Mouse (Mus musculus) cerebellum, adult 11-12 months (tissue): ENCODE measurements around the gene Tnxb.
A peak's percentile ranks its signal among the peaks of the same experiment; 100 is the strongest.

ENCODE experiments used
- DNase-seq: peaks from one replicate; pipeline ENCODE4 v3.0.0; 2022

Tnxb gene

DNA sequence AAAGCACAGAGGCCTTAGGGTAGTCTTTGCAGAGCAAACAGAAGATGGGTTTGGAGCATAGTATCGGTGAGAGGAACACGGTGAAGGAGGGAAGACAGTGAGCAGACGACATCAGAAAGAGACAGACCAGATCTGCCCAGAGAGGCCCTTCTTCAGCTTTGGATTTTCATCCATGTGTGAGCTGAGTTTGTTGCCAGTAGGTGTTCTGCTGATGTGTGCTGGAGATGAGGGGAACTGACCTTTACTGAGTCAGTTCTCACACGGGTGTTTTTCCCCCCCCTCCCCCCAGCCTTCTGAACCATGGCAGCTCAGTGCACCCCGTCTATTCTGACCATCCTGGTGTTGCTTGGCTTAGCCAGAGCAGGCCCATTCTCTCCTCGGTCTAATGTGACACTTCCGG is at the start of gene Tnxb:
TSS of gene Tnxb (plus strand) at position 301 of the 400 bp plus-strand sequence.
- no peak for DNase-seq

DNA sequence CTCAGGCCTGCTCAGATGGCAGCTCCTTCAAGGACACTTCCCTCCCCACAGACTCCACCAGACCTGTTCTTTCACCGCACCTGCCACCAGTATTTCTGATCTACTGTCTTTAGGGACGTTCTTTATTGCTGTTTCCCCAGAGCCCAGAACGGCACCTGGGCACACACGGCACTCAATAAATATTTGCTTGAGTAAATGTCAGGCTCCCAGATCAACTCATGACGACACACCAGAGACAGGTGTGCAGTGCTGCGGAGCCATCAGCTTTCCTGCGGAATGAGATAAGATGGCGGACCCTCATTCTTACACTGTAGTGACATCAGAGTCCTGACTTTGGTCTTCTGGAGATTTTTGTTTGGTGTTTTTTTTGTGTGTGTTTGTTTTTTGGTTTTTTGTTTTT is 49.3 kb upstream of the Tnxb start:
- DNase-seq = no peak

DNA sequence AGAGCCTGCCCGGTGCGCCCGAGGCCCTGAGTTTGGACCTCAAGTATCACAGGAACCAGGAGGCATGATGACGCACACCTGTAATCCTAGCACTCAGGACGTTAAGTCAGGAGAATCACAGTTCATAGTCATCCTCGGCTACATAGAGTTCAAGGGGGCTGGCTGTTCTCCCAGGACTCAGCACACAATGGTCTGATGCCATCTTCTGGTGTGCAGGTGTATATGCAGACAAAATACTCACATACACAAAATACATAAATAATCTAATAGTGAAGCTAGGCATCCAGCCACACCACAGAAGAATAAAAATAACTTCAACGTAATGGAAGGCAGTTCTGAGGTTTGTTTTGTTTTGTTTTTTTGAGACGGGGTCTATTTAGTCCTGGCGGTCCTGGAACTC is 47.2 kb upstream of the Tnxb start:
- DNase-seq = no peak

DNA sequence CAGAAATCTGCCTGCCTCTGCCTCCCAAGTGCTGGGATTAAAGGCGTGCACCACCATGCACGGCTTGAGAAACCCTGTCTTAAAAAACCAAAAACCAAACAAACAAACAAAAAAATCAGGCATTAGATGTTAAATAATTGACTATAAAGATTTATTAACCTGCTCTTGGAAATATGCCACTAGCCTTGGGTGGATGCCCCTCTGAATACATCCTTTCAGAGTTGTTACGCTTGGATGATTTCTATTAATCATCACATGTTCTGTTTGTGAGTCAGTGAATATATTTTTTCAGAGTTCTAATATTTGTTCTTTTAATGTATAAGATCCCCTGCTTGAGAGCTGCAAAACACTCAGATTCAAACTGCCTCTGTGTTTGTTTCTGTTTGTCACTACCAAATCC is 45.4 kb upstream of the Tnxb start:
- DNase-seq = no peak

DNA sequence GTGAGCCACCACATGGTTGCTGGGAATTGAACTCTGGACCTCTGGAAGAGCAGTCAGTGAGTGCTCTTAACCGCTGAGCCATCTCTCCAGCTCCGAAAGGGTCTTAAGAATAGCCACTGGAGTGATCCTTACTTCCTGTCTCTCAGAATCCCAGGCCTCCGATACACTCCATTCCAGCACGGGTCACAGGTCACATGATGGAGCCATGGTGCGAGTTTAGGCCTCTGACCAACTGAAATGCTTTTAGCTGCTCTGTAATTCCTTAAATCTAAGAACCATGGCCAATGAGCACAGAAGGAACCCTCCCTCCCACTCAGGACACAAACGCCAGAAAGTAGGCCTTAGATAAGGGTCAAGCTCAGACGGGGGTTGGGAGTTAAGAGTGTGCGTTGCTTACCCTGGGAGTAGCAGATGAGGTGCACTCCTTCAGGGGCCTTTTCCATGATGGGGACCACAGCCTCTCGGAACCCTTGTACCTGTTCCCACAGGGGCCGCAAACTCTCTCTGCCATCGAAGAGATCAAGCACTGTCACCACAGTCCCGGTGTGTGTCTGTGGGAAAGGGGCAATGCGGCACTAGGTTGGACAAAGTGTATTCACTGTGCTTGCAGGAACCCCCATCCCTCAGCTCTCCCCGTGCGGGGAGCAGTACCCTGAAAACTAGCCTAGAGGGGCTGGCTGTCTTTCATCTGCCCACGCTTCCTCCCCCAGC is 44.1 kb upstream of the Tnxb start:
- peak; percentile 56 for DNase-seq

DNA sequence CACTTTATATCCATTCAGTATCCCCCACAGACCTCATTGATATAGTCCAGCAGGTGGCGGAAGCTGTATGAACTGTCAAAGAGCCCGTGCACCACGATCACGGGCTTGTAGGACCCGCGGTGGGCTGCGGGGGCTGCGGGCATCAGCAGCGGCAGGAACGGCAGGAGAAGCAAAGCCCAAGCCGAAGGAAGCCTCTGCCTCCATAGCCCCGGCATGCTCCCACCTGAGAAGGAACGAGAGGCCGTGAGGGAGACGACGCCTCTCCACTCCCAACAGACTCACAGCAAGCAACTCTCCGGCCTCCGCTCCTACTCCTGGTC is 43.6 kb upstream of the Tnxb start:
- no peak for DNase-seq

DNA sequence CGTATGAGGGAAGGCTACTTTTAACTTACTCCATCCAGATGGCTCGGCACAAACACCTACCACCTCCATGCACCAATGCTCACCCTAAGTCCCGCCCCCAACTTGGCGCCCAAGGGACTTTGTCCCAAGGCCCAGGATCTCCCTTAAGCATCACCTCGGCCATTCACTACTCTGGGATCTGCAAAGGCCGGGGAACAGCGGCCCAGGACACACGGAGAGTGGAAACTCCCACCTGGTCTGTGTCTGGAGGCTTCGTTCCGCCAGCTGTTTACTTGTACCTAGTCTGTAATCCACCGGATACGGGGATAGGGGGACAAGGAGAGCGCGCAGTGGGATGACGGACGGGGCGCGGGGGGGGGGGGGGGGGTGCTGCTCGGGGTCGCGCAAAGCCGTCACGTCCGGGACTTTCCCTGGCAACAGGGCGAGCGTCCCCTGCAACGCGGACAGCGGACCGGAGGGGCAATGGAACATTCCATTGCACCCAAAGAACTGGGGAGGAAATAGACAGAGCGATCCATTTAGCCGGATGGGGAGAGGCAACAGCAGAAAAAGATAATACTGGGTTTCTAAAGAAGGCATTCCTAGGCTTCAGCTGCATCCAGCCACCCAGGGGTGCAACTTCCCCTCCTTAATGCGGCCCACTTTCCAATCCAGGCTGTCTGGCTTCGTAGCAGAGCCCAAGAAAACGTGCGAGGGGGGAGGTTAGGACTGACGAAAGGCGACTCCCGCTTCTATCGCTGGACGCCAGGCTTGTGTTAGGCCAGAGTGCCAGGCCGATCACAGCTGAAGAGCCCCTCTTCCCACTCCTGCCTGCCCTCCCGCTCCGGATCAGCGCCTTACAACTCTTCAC is 43.0 kb upstream of the Tnxb start:
- peak; percentile 92 for DNase-seq

DNA sequence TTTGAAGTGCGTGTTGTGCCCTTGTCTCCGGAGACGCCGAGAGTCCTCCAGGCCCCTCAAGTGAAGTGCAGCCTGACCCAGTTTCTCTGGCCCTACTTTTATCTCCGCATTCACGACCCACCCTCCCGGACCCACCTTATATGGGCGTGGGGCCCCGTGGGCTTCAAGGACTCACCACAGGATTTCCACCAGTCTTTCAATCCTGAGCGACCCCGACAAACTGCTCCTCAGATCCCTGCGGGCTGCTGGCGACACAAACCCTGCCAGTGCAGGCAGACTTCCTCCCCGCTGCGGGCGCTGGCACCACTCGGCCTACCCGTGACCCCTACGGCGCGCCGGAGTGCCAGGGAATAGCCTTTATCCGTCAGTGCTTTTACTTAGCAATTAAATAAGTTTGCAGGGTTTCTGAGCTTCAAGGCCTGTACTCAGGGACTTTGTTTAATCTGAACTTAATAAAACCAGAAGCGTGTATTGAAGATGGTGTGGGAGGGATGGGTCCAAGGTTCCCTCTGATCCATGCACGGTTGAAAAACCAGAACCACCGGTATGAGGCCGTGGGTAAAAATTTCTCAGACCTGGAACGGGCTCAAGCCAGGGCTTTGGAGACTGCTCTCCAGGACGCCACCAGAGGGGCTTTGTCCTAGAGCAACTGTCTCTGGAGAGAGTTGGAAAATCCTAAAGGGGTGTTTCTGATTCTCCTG is 42.2 kb upstream of the Tnxb start, which contains the start of gene Ppt2:
TSS of gene Ppt2 (minus strand) at position 568 of the 701 bp plus-strand sequence.
- DNase-seq = peak; percentile 86

DNA sequence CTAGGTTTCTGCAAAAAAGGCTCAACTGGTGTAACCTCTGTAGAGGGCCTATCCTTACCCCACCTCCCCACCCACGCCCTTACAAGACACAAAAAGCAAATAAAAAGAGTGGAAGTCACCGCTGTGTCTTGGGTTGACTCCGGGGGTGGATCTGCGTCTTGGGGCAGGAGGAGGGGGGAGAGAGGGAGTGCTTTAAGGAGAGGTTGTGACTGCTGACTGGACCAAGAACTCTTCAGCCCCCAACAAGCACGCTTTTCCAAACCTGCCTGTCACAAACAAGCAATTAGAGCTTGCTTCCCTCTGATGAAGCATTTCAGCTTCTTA is 41.7 kb upstream of the Tnxb start:
- DNase-seq = peak; percentile 63

DNA sequence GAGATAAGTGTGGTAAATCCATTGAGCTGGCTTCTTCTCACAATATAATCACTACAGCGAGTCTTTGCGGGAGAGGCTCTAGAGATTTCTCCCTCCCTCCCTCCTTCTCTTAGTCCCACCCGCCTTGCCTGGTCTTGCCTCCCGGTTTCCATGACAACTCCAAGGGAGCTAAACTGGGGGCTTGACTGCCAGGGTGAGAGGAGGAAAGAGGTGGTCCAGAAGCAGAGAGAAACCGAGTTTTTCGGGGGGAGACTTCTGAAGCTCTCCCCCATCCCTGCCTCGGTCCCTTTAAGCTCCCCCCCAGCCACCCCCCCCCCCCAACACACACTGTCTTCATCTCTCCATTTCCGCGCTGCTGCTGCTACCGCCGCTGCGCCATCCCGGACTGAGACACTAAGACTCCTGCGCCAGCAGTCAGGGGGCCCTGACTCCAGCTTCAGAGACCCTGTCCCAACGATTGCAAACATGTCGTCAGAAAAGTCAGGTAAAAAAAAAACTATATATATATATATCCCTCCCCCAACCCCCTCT is 41.0 kb upstream of the Tnxb start, which contains the start of gene Prrt1:
TSS of gene Prrt1 (plus strand) at position 313 of the 531 bp plus-strand sequence.
- DNase-seq = peak; percentile 77

DNA sequence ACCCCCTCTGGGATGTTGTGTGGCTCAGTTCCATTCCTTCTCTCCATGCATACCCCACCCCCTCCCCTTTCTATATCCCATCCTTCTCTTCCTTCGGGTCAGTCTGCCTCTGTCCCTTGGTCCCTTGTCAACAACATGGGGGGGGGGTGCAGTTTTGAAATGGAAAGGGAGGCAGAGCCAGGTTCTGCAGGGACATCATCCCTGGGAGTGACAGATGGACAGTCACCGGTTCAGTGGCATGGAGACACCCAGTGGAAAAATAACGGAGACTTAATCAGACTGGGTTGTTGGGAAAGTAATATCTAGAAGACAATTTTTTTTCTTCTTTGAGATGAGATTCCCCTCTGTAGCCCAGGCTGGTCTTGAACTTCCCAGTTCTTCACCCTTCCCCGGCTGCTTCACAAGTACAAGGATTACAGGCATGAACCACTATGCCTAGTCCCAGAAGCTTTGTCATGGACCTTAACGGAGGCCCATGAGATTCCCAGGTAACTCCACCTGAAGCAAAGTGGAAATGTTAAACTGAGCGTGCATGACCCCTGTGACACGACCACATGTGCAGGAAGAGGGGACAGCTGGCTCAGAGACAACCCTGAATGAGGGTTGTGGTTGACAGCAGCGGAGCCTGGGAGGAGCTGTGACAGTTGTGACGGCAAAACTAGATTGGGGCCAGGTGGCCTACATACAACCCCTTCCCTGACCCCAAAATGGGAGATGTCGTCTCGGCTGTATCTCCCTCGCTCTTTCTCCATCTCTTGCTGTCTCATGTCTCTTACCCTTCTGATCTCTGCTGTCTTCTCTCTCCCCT is 40.3 kb upstream of the Tnxb start:
- peak; percentile 72 for DNase-seq

DNA sequence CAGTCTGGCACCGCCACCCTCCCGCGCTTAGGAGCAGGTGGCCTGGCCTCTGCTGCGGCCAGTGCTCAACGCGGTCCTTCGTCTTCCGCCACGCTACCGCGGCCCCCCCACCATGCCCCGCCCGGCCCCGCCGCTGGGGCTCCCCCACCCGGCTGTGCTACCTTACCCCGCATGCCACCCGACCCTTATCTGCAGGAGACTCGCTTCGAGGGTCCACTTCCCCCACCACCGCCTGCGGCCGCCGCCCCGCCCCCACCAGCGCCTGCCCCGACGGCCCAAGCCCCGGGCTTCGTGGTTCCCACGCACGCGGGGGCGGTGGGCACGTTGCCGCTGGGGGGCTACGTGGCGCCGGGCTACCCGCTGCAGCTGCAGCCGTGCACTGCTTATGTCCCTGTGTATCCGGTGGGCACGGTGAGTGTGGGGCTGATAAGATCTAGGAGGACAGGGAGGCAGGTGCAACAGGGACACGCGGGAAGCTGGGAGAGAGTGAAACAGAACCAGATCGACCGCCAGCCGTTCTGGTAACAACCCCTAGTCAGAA is 39.5 kb upstream of the Tnxb start:
- DNase-seq = peak; percentile 74

DNA sequence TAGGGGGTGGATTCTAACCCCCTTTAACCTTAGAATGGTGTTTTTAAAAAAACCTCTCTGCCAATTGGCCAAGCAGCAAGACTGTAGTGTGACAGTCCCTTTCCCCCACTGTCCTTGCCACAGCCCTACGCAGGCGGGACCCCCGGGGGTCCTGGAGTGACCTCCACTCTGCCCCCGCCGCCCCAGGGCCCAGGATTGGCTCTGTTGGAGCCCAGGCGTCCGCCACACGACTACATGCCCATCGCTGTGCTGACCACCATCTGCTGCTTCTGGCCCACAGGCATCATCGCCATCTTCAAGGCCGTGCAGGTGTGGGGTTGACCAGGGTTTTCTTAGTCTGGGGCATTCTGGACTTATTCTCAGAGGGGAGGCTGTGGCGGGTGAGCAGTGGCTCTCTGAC is 38.7 kb upstream of the Tnxb start:
- peak; percentile 80 for DNase-seq

DNA sequence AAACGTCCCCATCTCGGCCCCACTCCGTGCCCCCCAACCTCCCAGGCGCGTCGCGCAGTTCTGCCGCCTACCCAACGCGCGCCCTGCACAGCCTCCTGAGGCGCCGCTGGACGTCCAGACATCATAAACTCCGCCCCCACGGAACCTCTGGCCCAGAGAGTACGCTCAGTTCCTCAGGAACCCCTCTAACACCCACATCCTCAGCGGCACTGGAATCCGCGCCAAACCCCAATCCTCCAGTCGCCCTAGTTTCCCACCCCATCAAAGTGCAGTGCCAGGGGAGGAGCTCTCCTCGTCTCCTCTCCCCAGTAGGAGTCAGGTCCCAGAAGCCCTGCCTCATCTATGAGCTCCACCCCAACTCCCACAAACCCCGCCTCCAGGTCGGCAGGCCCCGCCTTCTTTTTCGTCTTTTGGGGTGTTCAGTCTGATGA is 38.1 kb upstream of the Tnxb start:
- DNase-seq = peak; percentile 92

DNA sequence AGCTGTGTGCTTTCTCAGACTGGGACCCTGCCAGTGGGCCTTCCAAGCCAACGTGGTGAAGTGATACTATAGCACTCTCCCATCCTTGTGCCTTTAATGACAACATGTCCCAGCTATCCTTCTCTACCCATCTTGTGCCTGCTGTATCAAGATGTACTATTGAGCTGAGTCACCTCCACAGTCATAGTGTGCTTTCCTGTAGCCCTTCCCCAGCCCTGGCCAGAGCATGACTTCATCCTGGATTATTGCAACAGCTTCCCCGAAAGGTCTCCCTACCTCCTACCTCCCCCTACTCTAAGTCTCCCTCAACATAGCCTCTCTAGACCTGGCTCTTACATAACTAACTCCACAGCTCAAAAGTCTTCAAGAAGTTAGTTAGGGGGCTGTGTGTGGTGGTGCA is 34.7 kb upstream of the Tnxb start:
- peak; percentile 27 for DNase-seq

DNA sequence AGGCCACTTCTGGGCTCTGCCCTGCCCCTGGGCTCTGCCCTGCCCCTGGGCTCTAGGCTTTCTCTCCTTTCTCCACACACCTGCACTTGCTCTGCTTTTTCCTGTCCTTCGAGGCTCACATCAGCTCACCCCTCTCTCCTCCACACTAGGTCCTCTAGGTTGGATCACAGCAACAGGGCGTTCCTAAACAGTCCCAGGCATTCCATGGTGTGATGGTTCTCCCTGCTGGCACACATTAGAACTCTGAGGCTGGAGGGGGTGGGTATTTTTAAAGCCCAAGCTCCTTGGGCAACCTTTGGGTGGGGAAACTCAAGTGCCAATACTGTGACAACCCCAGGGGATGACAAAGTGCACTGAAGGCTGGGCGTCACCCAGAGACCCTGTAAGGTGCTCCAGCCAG is 32.9 kb upstream of the Tnxb start:
- peak; percentile 43 for DNase-seq

DNA sequence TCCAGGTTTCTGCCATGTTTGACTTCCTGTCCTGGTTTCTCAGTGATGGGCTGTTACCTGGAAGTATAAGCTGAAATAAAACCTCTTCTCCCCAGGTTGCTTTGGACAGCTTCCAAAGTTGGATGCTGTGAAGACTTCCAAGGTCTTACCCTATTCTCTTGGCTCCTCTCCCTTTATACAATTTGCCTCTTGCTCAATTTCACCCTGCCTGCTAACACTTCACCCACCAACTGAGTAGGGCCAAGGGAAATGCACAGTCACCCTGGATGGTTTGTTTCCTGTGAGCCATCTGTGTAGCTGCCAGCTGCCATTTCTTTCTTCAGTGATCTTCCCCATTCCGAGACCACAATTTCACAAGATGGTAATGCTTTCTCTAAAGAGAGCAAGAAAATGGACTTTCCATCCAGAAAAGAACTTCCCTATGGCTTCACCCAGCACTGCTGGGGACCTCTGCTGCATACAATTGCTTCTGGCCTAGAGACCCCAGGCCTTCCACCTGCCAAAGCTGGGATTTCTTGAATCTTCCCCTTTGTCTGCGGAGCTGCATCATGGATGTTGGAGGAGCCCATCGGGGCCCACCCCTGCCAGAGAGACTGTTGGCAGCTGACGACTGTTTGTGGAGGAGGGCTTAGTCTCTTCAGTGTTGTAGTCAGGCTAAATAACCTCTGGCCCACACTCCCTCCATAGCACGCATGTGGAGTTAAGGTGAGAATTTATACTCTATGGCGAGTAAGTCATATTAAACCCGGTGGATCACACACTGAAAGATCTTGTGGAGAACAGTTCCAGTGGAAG is 30.7 kb upstream of the Tnxb start:
- DNase-seq = peak; percentile 60

DNA sequence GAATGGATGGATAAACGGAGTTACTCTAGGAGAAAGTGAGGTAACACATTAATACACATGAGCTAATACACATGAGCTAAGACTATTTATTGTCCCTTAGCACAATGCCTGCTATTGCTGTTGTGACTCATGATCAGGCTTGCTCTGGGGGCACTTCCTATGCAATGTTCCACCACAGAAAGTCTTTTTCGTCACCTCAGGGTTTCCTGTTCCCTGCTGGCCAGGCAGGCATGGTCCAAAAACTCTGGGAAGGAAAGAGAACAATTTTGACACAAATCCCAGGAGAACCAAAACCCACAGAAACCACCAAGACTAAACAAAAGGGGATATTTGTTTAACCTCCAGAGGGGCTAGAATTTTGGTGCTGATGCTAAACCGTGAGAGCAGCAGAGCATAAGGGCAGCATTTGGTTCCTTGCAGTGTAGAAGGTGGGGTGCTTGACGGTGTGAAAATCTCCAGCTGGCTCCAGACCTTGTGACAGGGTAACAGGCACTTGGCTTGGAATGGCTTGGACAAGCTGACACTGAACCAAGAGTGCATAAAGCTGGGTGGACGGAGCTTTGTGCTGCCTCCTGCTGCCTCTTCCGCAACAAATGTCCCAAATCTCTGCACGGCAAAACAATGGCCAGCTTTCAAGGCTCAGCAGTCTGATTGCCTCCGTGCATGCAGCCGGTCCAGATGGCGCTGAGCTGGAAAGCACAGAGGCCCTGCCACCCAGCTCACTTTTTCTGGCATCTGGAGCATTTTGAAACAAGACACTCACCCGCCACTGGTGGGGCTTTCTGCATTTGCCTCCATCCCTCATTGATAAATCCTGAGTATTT is 29.3 kb upstream of the Tnxb start:
- peak; percentile 94 for DNase-seq

DNA sequence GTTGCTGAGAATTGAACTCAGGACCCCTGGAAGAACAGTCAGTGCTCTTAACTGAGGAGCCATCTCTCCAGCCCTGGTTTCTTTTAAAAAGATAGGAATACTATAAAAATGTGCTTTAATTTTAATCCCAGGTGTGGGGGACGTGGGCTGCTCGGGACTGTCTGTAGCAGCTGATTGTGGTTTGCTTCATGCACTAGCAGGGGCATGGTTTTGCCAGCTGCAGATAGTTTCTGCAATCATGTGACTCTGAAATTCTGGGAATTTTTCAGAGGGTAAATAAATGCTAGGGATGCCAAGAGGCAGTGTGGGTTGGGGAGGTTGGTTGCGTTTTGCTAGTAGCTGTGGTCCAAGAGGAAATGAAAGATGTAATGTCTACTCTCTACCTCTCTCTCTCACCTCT is 28.4 kb upstream of the Tnxb start:
- DNase-seq = peak; percentile 31

DNA sequence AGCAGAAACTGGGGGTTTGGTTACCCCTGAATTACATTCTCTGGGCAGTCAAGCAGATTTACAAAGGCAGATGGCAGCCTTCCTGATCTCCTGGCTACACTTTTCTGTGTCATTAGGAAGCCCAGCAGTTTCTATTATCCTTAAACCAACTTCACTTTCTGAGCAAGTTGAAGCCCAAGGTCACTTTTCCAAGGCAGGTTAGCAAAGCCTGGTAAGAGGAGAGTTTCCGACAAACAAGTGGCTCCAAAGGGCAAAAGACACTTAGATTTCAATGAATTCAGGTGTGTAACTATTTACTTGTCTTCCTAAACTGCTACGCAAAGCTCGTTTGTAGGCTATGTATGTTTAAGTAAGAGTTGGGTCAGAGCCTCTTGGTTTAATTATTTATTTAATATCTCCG is 27.0 kb upstream of the Tnxb start:
- peak; percentile 38 for DNase-seq

DNA sequence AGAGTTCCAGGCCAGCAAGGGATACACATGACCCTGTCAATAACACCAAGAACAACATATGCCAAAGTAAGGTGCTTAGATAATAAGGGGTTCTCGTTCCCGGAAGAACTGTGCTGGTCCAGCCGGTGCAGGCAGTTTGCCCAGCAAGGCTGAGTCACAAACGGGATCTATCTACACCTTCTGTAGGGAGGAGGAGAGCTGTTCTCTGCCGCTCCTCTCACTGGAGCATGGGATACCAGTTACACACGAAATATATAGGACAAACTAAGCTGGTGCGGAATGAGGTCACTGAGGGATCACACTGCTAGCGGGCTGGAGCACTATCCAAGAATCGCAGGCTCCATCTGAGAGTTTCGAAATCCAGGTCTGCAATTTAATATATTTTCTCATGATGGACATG is 26.4 kb upstream of the Tnxb start:
- peak; percentile 83 for DNase-seq
